Mouse (Mus musculus) ES-Bruce4 (cell line): ENCODE measurements around the gene Hfe2.

Experiments used
- CTCF ChIP-seq: IDR thresholded peaks from one replicate; pipeline ENCODE4 v1.8.1; 2011; ENCODE audit warnings: low read depth, low read length
- POLR2A ChIP-seq: IDR thresholded peaks from one replicate; pipeline ENCODE4 v1.8.1; 2011; ENCODE audit warnings: low read length; ENCODE audit not compliant: insufficient read depth

DNA sequence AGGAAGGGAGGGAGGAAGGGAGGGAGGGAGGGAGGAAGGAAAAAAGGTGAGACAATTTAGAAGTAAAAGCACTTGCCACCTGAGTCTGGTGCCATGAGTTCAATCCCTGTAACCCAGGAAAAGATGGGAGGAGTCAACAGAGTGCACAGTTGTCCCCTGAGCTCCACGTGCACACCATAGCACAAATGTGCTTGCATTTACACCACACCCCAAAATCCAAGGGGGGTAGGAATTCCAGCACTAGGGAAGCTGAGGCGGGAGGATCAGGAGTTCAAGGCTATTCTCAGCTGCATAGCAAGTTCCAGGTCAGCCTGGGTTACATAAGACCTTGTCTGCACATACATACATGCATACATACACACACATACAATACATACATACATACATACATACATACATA, 46.4 kb downstream of the Hfe2 start:
- TF ChIP-seq CTCF (no peak), POLR2A (no peak)
